Mouse (Mus musculus): ENCODE results near the gene Calhm1. TPM values are rescaled to one million over a fixed set of nuclear protein-coding genes. Genes with fewer than 3 reads are reported as not detected.
"Not testable (repeated sequence)": the region's sequence is repeated elsewhere in the genome, so short reads cannot be mapped to it uniquely, and the experiment has no call there.

The Calhm1 gene
- polyA plus RNA-seq, 1 experiment from 2014 or later = not detected

- 66% methylated on average over 4 of the region's 4 CpGs for WGBS
- Histone ChIP-seq H3K4me3 (no peak overlapping the region), H3K9ac (no peak overlapping the region), H3K4me2 (no peak overlapping the region), H3K4me1 (replicated peaks) (peaks cover 15% of the 10 kb centered on the region; the same call in 1 of the 2 replicates), H3K27ac (no peak overlapping the region), H3K9me3 (no peaks in the 10 kb centered on the region), H3K36me3 (no peaks in the 10 kb centered on the region), H3K27me3 (no peaks in the 10 kb centered on the region)
- ATAC-seq (ENCODE audit: low FRiP score) = no peak
Observed at GRCm38 (mm10) chr19:47149854-47150253, 5.8 kb upstream of the Calhm1 start.

GRCm38 (mm10) chr19:47148267-47148847 lies 4.3 kb upstream of the Calhm1 start:
- no peak overlapping the region for H3K4me2 ChIP-seq
- 0 out of 2 replicates have a peak overlapping the region, but pooled peaks have one; percentile 35 for H3K9ac ChIP-seq
- H3K36me3 ChIP-seq = no peaks in the 10 kb centered on the region
- WGBS = 78% methylated on average over 5 of the region's 5 CpGs
- ATAC-seq (ENCODE audit: low FRiP score) = no peak
- H3K9me3 ChIP-seq = no peaks in the 10 kb centered on the region
- H3K27ac ChIP-seq = no peak overlapping the region
- peaks cover 15% of the 10 kb centered on the region; the same call in 1 of the 2 replicates for H3K4me1 ChIP-seq (replicated peaks)
- no peak overlapping the region for H3K4me3 ChIP-seq
- no peaks in the 10 kb centered on the region for H3K27me3 ChIP-seq

GRCm38 (mm10) chr19:47142438-47142837 lies 1.6 kb downstream of the Calhm1 start:
- ATAC-seq (ENCODE audit: low FRiP score) = no peak
- Histone ChIP-seq H3K9ac (no peak overlapping the region), H3K36me3 (no peaks in the 10 kb centered on the region), H3K4me1 (replicated peaks) (peaks cover 16% of the 10 kb centered on the region), H3K4me3 (no peak overlapping the region), H3K27me3 (peaks cover 11% of the 10 kb centered on the region; the same call in 1 of the 2 replicates), H3K9me3 (no peaks in the 10 kb centered on the region), H3K27ac (no peak overlapping the region), H3K4me2 (no peak overlapping the region)
- 80% methylated on average over 6 of the region's 6 CpGs for WGBS

- H3K36me3 ChIP-seq; H3K4me2 ChIP-seq; H3K9me3 ChIP-seq; H3K4me3 ChIP-seq; H3K9ac ChIP-seq; H3K27ac ChIP-seq; ATAC-seq (ENCODE audit: low FRiP score): not testable (repeated sequence)
- WGBS = 49% methylated on average over 7 of the region's 7 CpGs
- H3K27me3 ChIP-seq = peaks cover 16% of the 10 kb centered on the region; the same call in 1 of the 2 replicates
- peaks cover 23% of the 10 kb centered on the region for H3K4me1 ChIP-seq (replicated peaks)
Observed at GRCm38 (mm10) chr19:47139611-47140010, 4.4 kb downstream of the Calhm1 start.

GRCm38 (mm10) chr19:47137771-47138421 lies 6.2 kb downstream of the Calhm1 start, which contains the start of gene Calhm2:
Gene Calhm2, minus strand, starts transcription at chr19:47138294.
- H3K27ac ChIP-seq = no peak within 1 kb of the TSS; the same call in 1 of the 2 replicates
- ATAC-seq (ENCODE audit: low FRiP score) = peak; percentile 39; the same call in 1 of the 2 replicates
- peaks cover 23% of the 10 kb centered on the region for H3K4me1 ChIP-seq (replicated peaks)
- 13% methylated on average over 28 of the region's 28 CpGs for WGBS
- peak within 1 kb of the TSS; percentile 46 for H3K4me2 ChIP-seq
- H3K36me3 ChIP-seq = peaks cover 4% of the 10 kb centered on the region
- peak within 1 kb of the TSS; percentile 68 for H3K9ac ChIP-seq
- H3K4me3 ChIP-seq = peak within 1 kb of the TSS; percentile 23
- H3K27me3 ChIP-seq = peaks cover 16% of the 10 kb centered on the region; the same call in 1 of the 2 replicates
- H3K9me3 ChIP-seq = no peaks in the 10 kb centered on the region

- peak overlapping the region; percentile 23; the same call in 1 of the 2 replicates for H3K4me3 ChIP-seq
- H3K36me3 ChIP-seq = peaks cover 12% of the 10 kb centered on the region
- H3K27me3 ChIP-seq = peaks cover 16% of the 10 kb centered on the region; the same call in 1 of the 2 replicates
- H3K27ac ChIP-seq = no peak overlapping the region
- H3K9me3 ChIP-seq = no peaks in the 10 kb centered on the region
- H3K9ac ChIP-seq = peak overlapping the region; percentile 68
- ATAC-seq (ENCODE audit: low FRiP score) = no peak
- H3K4me1 ChIP-seq (replicated peaks) = peaks cover 23% of the 10 kb centered on the region
- peak overlapping the region; percentile 46 for H3K4me2 ChIP-seq
- WGBS = 57% methylated on average over 6 of the region's 6 CpGs
Observed at GRCm38 (mm10) chr19:47137051-47137581, 6.9 kb downstream of the Calhm1 start.

- H3K4me2 ChIP-seq = no peak overlapping the region
- H3K4me3 ChIP-seq = no peak overlapping the region
- peaks cover 16% of the 10 kb centered on the region; the same call in 1 of the 2 replicates for H3K27me3 ChIP-seq
- no peaks in the 10 kb centered on the region for H3K9me3 ChIP-seq
- WGBS = 88% methylated on average over 5 of the region's 5 CpGs
- no peak overlapping the region for H3K27ac ChIP-seq
- no peak overlapping the region for H3K9ac ChIP-seq
- no peak for ATAC-seq (ENCODE audit: low FRiP score)
- H3K4me1 ChIP-seq (replicated peaks) = peaks cover 23% of the 10 kb centered on the region
- H3K36me3 ChIP-seq = peaks cover 21% of the 10 kb centered on the region
Observed at GRCm38 (mm10) chr19:47136170-47136569, 7.9 kb downstream of the Calhm1 start.

- Histone ChIP-seq H3K4me3 (no peak overlapping the region), H3K27me3 (peaks cover 16% of the 10 kb centered on the region; the same call in 1 of the 2 replicates), H3K4me2 (no peak overlapping the region), H3K9ac (no peak overlapping the region), H3K4me1 (replicated peaks) (peaks cover 23% of the 10 kb centered on the region), H3K27ac (no peak overlapping the region), H3K36me3 (peaks cover 27% of the 10 kb centered on the region), H3K9me3 (no peaks in the 10 kb centered on the region)
- ATAC-seq (ENCODE audit: low FRiP score) = no peak
- 90% methylated on average over 17 of the region's 17 CpGs for WGBS
Observed at GRCm38 (mm10) chr19:47135568-47135967, 8.5 kb downstream of the Calhm1 start.

- 93% methylated on average over 7 of the region's 7 CpGs for WGBS
- peaks cover 51% of the 10 kb centered on the region for H3K36me3 ChIP-seq
- H3K27me3 ChIP-seq = 0 out of 2 replicates have a peak, but pooled peaks cover 9% of the 10 kb centered on the region
- ATAC-seq (ENCODE audit: low FRiP score) = no peak
- H3K4me1 ChIP-seq (replicated peaks) = peaks cover 18% of the 10 kb centered on the region
- H3K27ac ChIP-seq = no peak overlapping the region
- no peak overlapping the region for H3K9ac ChIP-seq
- H3K4me2 ChIP-seq = no peak overlapping the region
- H3K9me3 ChIP-seq = no peaks in the 10 kb centered on the region
- H3K4me3 ChIP-seq = no peak overlapping the region
Observed at GRCm38 (mm10) chr19:47133161-47133560, 10.9 kb downstream of the Calhm1 start.

- H3K36me3 ChIP-seq = peaks cover 74% of the 10 kb centered on the region
Observed at GRCm38 (mm10) chr19:47130551-47131125, 13.4 kb downstream of the Calhm1 start.

GRCm38 (mm10) chr19:47128835-47129234 lies 15.2 kb downstream of the Calhm1 start:
- no peaks in the 10 kb centered on the region for H3K9me3 ChIP-seq
- peaks cover 91% of the 10 kb centered on the region for H3K36me3 ChIP-seq
- H3K27ac ChIP-seq = no peak overlapping the region
- ATAC-seq (ENCODE audit: low FRiP score) = no peak
- H3K27me3 ChIP-seq = no peaks in the 10 kb centered on the region
- no peak overlapping the region for H3K9ac ChIP-seq
- no peak overlapping the region for H3K4me3 ChIP-seq
- no peak overlapping the region for H3K4me2 ChIP-seq
- 95% methylated on average over 11 of the region's 11 CpGs for WGBS
- H3K4me1 ChIP-seq (replicated peaks) = no peaks in the 10 kb centered on the region

More at GRCm38 (mm10) chr19:47130551-47131125, 13.4 kb downstream of the Calhm1 start:
- H3K9me3 ChIP-seq = no peaks in the 10 kb centered on the region
- no peaks in the 10 kb centered on the region for H3K27me3 ChIP-seq
- H3K9ac ChIP-seq = no peak overlapping the region
- no peak overlapping the region for H3K4me3 ChIP-seq
- H3K4me1 ChIP-seq (replicated peaks) = no peaks in the 10 kb centered on the region
- no peak overlapping the region for H3K27ac ChIP-seq
- no peak for ATAC-seq (ENCODE audit: low FRiP score)
- no peak overlapping the region for H3K4me2 ChIP-seq
- 94% methylated on average over 15 of the region's 15 CpGs for WGBS

- WGBS = 98% methylated on average over 10 of the region's 10 CpGs
- H3K27me3 ChIP-seq = no peaks in the 10 kb centered on the region
Observed at GRCm38 (mm10) chr19:47128164-47128563, 15.9 kb downstream of the Calhm1 start.

More at GRCm38 (mm10) chr19:47128164-47128563, 15.9 kb downstream of the Calhm1 start:
- no peak overlapping the region for H3K9ac ChIP-seq
- no peak overlapping the region for H3K4me2 ChIP-seq
- H3K36me3 ChIP-seq = peaks cover 89% of the 10 kb centered on the region
- H3K4me1 ChIP-seq (replicated peaks) = no peaks in the 10 kb centered on the region
- ATAC-seq (ENCODE audit: low FRiP score) = no peak
- no peak overlapping the region for H3K27ac ChIP-seq
- H3K9me3 ChIP-seq = no peaks in the 10 kb centered on the region
- no peak overlapping the region for H3K4me3 ChIP-seq
